Mouse (Mus musculus) limb, embryonic 12.5 days (tissue): ENCODE measurements around the gene Smyd5. TPM values are rescaled to one million over a fixed set of nuclear protein-coding genes. Genes with fewer than 3 reads are reported as not detected.
"Not testable (repeated sequence)": the region's sequence is repeated elsewhere in the genome, so short reads cannot be mapped to it uniquely, and the experiment has no call there.

Experiments used
- ATAC-seq: fragments of 200-750 bp; cut with Nextera tagmentation; 2 replicates; pipeline ENCODE4 v1.8.0; 2017; ENCODE audit warnings: low read depth, moderate TSS enrichment; ENCODE audit not compliant: insufficient number of reproducible peaks, insufficient read depth, low FRiP score, low TSS enrichment
- H3K27ac ChIP-seq: fragments of 300-500 bp; sonication (generic); 2 replicates; pipeline ENCODE4 v1.5.1; 2016; ENCODE audit warnings: mild to moderate bottlenecking, moderate library complexity
- H3K27me3 ChIP-seq: fragments of 300-500 bp; sonication (generic); 2 replicates; pipeline ENCODE4 v1.6.1; 2016; ENCODE audit warnings: mild to moderate bottlenecking, moderate library complexity
- H3K36me3 ChIP-seq: fragments of 300-500 bp; sonication (generic); 2 replicates; pipeline ENCODE4 v1.6.1; 2016; ENCODE audit warnings: mild to moderate bottlenecking, moderate library complexity
- H3K4me1 ChIP-seq: fragments of 300-500 bp; sonication (generic); replicated peaks from 2 replicates; pipeline ENCODE4 v1.6.1; 2016
- H3K4me2 ChIP-seq: fragments of 300-500 bp; sonication (generic); 2 replicates; pipeline ENCODE4 v1.6.1; 2016; ENCODE audit warnings: mild to moderate bottlenecking, moderate library complexity
- H3K4me3 ChIP-seq: fragments of 300-500 bp; sonication (generic); replicated peaks from 2 replicates; pipeline ENCODE4 v1.5.1; 2016; ENCODE audit warnings: mild to moderate bottlenecking
- H3K9ac ChIP-seq: fragments of 300-500 bp; sonication (generic); replicated peaks from 2 replicates; pipeline ENCODE4 v1.6.1; 2016; ENCODE audit warnings: mild to moderate bottlenecking, moderate library complexity
- H3K9me3 ChIP-seq: fragments of 300-500 bp; sonication (generic); 2 replicates; pipeline ENCODE4 v1.6.1; 2016; ENCODE audit warnings: mild to moderate bottlenecking, moderate library complexity
- WGBS: fragments of 180-500 bp; shearing (Covaris S2); methylation state at CpG from one replicate; pipeline ENCODE4 v1.1.7; 2016; 5-methylcytosine and 5-hydroxymethylcytosine counted together
- polyA plus RNA-seq: library from polyadenylated mRNA; unstranded; fragments of >200 nt; fragmentation: Nextera tagmentation; extraction: Ambion mirVana; gene quantifications from 2 replicates; pipeline ENCODE4 v1.2.1, GENCODE M21; 2016

Smyd5 gene
- polyA plus RNA-seq, 1 experiment from 2014 or later, result 66.2 TPM

- Histone ChIP-seq H3K4me3 (peak overlapping the region; percentile 76; the same call in 1 of the 2 replicates), H3K4me1 (peaks cover 23% of the 10 kb centered on the region), H3K9ac (peak overlapping the region; percentile 71; the same call in 1 of the 2 replicates), H3K4me2 (peak overlapping the region; percentile 94), H3K36me3 (peaks cover 27% of the 10 kb centered on the region)
- not testable (repeated sequence) for H3K27ac ChIP-seq, H3K27me3 ChIP-seq, ATAC-seq, H3K9me3 ChIP-seq
- WGBS, result 64% methylated on average over 1 of the region's 1 CpGs
Measured at GRCm38 (mm10) chr6:85450140-85450539, 18.4 kb downstream of the Smyd5 start.

- H3K9me3 ChIP-seq, result no peaks in the 10 kb centered on the region
- H3K4me2 ChIP-seq, result peak within 1 kb of the TSS; percentile 94
- peak within 1 kb of the TSS; percentile 76 for H3K4me3 ChIP-seq
- H3K27me3 ChIP-seq, result no peaks in the 10 kb centered on the region
- WGBS, result 3% methylated on average over 91 of the region's 96 CpGs
- peak within 1 kb of the TSS; percentile 88 for H3K9ac ChIP-seq
- peak; percentile 94 for ATAC-seq
- peaks cover 21% of the 10 kb centered on the region for H3K36me3 ChIP-seq
- H3K4me1 ChIP-seq, result peaks cover 24% of the 10 kb centered on the region
- peak within 1 kb of the TSS; percentile 92 for H3K27ac ChIP-seq
Measured at GRCm38 (mm10) chr6:85450697-85451663, 19.2 kb downstream of the Smyd5 start, which contains the start of gene Cct7. Gene Cct7 (plus strand): TSS chr6:85451514.

GRCm38 (mm10) chr6:85451664-85452410, 20.0 kb downstream of the Smyd5 start, which contains the start of gene Pradc1:
Gene Pradc1 (minus strand): TSS chr6:85451970.
- Histone ChIP-seq H3K4me2 (peak within 1 kb of the TSS; percentile 94), H3K9me3 (no peaks in the 10 kb centered on the region), H3K4me3 (peak within 1 kb of the TSS; percentile 76), H3K27ac (peak within 1 kb of the TSS; percentile 92), H3K36me3 (peaks cover 16% of the 10 kb centered on the region; the same call in 1 of the 2 replicates), H3K9ac (peak within 1 kb of the TSS; percentile 88), H3K4me1 (peaks cover 26% of the 10 kb centered on the region), H3K27me3 (no peaks in the 10 kb centered on the region)
- peak; percentile 91 for ATAC-seq
- under 1% methylated on average over 54 of the region's 54 CpGs for whole genome bisulfite sequencing

GRCm38 (mm10) chr6:85452411-85452665, 20.5 kb downstream of the Smyd5 start:
- under 1% methylated on average over 15 of the region's 15 CpGs for WGBS
- Histone ChIP-seq H3K9ac (peak overlapping the region; percentile 88), H3K4me3 (peak overlapping the region; percentile 76), H3K9me3 (no peaks in the 10 kb centered on the region), H3K4me2 (peak overlapping the region; percentile 94), H3K27me3 (no peaks in the 10 kb centered on the region), H3K36me3 (peaks cover 14% of the 10 kb centered on the region; the same call in 1 of the 2 replicates), H3K4me1 (peaks cover 26% of the 10 kb centered on the region), H3K27ac (peak overlapping the region; percentile 92)
- ATAC-seq, result no peak

- peaks cover 19% of the 10 kb centered on the region; the same call in 1 of the 2 replicates for H3K36me3 ChIP-seq
- H3K9ac ChIP-seq, result peak overlapping the region; percentile 88
- 9% methylated on average over 7 of the region's 7 CpGs for WGBS
- peaks cover 26% of the 10 kb centered on the region for H3K4me1 ChIP-seq
- no peak for ATAC-seq
- H3K4me3 ChIP-seq, result peak overlapping the region; percentile 76
- H3K27me3 ChIP-seq, result no peaks in the 10 kb centered on the region
- peak overlapping the region; percentile 92 for H3K27ac ChIP-seq
- peak overlapping the region; percentile 94 for H3K4me2 ChIP-seq
- H3K9me3 ChIP-seq, result no peaks in the 10 kb centered on the region
Measured at GRCm38 (mm10) chr6:85452816-85453215, 21.0 kb downstream of the Smyd5 start.

- Histone ChIP-seq H3K4me2 (no peak overlapping the region), H3K9ac (no peak overlapping the region), H3K27ac (no peak overlapping the region), H3K27me3 (no peaks in the 10 kb centered on the region), H3K36me3 (peaks cover 78% of the 10 kb centered on the region), H3K4me1 (peaks cover 5% of the 10 kb centered on the region), H3K4me3 (no peak overlapping the region), H3K9me3 (no peaks in the 10 kb centered on the region)
- no peak for ATAC-seq
- 89% methylated on average over 2 of the region's 2 CpGs for WGBS
Measured at GRCm38 (mm10) chr6:85459621-85460020, 27.8 kb downstream of the Smyd5 start.

- H3K36me3 ChIP-seq, result peaks cover 96% of the 10 kb centered on the region
- no peak overlapping the region for H3K4me2 ChIP-seq
- H3K9ac ChIP-seq, result no peak overlapping the region
- no peak for ATAC-seq
- no peaks in the 10 kb centered on the region for H3K27me3 ChIP-seq
- no peaks in the 10 kb centered on the region for H3K9me3 ChIP-seq
- H3K4me1 ChIP-seq, result no peaks in the 10 kb centered on the region
- H3K4me3 ChIP-seq, result no peak overlapping the region
- no peak overlapping the region for H3K27ac ChIP-seq
Measured at GRCm38 (mm10) chr6:85465381-85465780, 33.6 kb downstream of the Smyd5 start.

GRCm38 (mm10) chr6:85469660-85470430, 38.1 kb downstream of the Smyd5 start:
- H3K4me3 ChIP-seq, result no peak overlapping the region
- H3K4me1 ChIP-seq, result no peaks in the 10 kb centered on the region; the same call in 1 of the 2 replicates
- peaks cover 55% of the 10 kb centered on the region for H3K36me3 ChIP-seq
- 0 out of 2 replicates have a peak overlapping the region, but pooled peaks have one; percentile 34 for H3K9ac ChIP-seq
- no peak for ATAC-seq
- peaks cover 8% of the 10 kb centered on the region; the same call in 1 of the 2 replicates for H3K27me3 ChIP-seq
- 0 out of 2 replicates have a peak overlapping the region, but pooled peaks have one; percentile 17 for H3K27ac ChIP-seq
- H3K4me2 ChIP-seq, result no peak overlapping the region
- WGBS, result 74% methylated on average over 5 of the region's 5 CpGs
- no peaks in the 10 kb centered on the region for H3K9me3 ChIP-seq

- Histone ChIP-seq H3K9me3 (no peaks in the 10 kb centered on the region), H3K9ac (no peak overlapping the region), H3K4me3 (no peak overlapping the region), H3K27ac (no peak overlapping the region), H3K27me3 (peaks cover 8% of the 10 kb centered on the region; the same call in 1 of the 2 replicates), H3K4me1 (no peaks in the 10 kb centered on the region; the same call in 1 of the 2 replicates), H3K4me2 (no peak overlapping the region), H3K36me3 (peaks cover 36% of the 10 kb centered on the region)
- ATAC-seq, result no peak
- 59% methylated on average over 8 of the region's 8 CpGs for whole genome bisulfite sequencing
Measured at GRCm38 (mm10) chr6:85471962-85472361, 40.2 kb downstream of the Smyd5 start.

- Histone ChIP-seq H3K4me3 (no peak overlapping the region), H3K4me2 (no peak overlapping the region), H3K9ac (no peak overlapping the region), H3K9me3 (no peaks in the 10 kb centered on the region), H3K27ac (no peak overlapping the region), H3K4me1 (peaks cover 3% of the 10 kb centered on the region), H3K27me3 (peaks cover 11% of the 10 kb centered on the region), H3K36me3 (peaks cover 30% of the 10 kb centered on the region)
- no peak for ATAC-seq
- 54% methylated on average over 5 of the region's 5 CpGs for WGBS
Measured at GRCm38 (mm10) chr6:85472542-85472941, 40.8 kb downstream of the Smyd5 start.
